Mouse (Mus musculus) bone marrow macrophage, adult 2 months (primary cell): Measurements from ENCODE around the gene Gabrr1.

Experiments used
- CTCF ChIP-seq: IDR thresholded peaks from 2 replicates; pipeline ENCODE4 v1.5.1; 2012; ENCODE audit warnings: low read depth, mild to moderate bottlenecking, low read length, moderate library complexity
- POLR2A ChIP-seq: IDR thresholded peaks from 2 replicates; pipeline ENCODE4 v1.6.1; 2012; ENCODE audit warnings: mild to moderate bottlenecking, low read depth, low read length, borderline replicate concordance

- TF ChIP-seq CTCF (no peak), POLR2A (no peak)
Observed at GRCm38 (mm10) chr4:33132221-33132620, at the start of gene Gabrr1.
